21 mouse cellular contexts compared by ENCODE assay signal in genomic region chr10:19149196-19149869, GRCm38 (mm10).
"Had no signal": no experiment of that assay in that cellular context is flagged by ENCODE, and none has a peak within 500 bp of the region (broad histone marks: within the 10 kb centered on the region; RNA-seq: fewer than 3 reads in every experiment).

No protein-coding gene starts in this region.

- H3K4me2 ChIP-seq: liver, embryonic 15.5 days; lung, embryonic 15.5 days; midbrain, embryonic 11.5 days; midbrain, embryonic 13.5 days; neural tube, embryonic 12.5 days; stomach, embryonic 15.5 days had no signal

- H3K9me3 ChIP-seq: liver, embryonic 15.5 days; lung, embryonic 15.5 days; megakaryocyte, embryonic 14.5 days; midbrain, embryonic 13.5 days; neural tube, embryonic 12.5 days; stomach, embryonic 15.5 days had no signal

- DNase-seq: liver, postnatal 0 days; lung, adult 2 months; lung, postnatal 14 days; lung, postnatal 36 days; right cerebral cortex, postnatal 25 days; right cerebral cortex, postnatal 4 days; spleen, adult 18-20 months; thymus, adult 2 months; thymus, postnatal 25 days; thymus, postnatal 4 days had no signal

- H3K27me3 ChIP-seq: liver, embryonic 15.5 days; lung, embryonic 15.5 days; megakaryocyte, embryonic 14.5 days; midbrain, embryonic 13.5 days; neural tube, embryonic 12.5 days; stomach, embryonic 15.5 days had no signal

- H3K4me1 ChIP-seq: liver, embryonic 15.5 days; lung, embryonic 15.5 days; midbrain, embryonic 13.5 days; neural tube, embryonic 12.5 days; stomach, embryonic 15.5 days had no signal

- H3K36me3 ChIP-seq: liver, embryonic 15.5 days; lung, embryonic 15.5 days; midbrain, embryonic 13.5 days; neural tube, embryonic 12.5 days; stomach, embryonic 15.5 days had no signal

- H3K4me3 ChIP-seq: liver, embryonic 15.5 days; lung, embryonic 15.5 days; megakaryocyte, embryonic 14.5 days; midbrain, embryonic 13.5 days; neural tube, embryonic 12.5 days; stomach, embryonic 15.5 days had no signal

- ATAC-seq: liver, postnatal 0 days; lung, postnatal 0 days; midbrain, embryonic 13.5 days; midbrain, embryonic 16.5 days had no signal

- H3K9ac ChIP-seq: liver, embryonic 15.5 days; liver, postnatal 0 days; lung, embryonic 15.5 days; midbrain, embryonic 13.5 days; neural tube, embryonic 12.5 days; stomach, embryonic 15.5 days had no signal

- H3K27ac ChIP-seq: liver, embryonic 15.5 days; lung, embryonic 15.5 days; macrophage; midbrain, embryonic 13.5 days; neural tube, embryonic 12.5 days; stomach, embryonic 15.5 days; stomach, postnatal 0 days had no signal
